Mouse (Mus musculus) kidney, postnatal 0 days (tissue): Measurements from ENCODE around the gene 4930432K21Rik. TPM values are rescaled to one million over a fixed set of nuclear protein-coding genes. Genes with fewer than 3 reads are reported as not detected.

Experiments
- ATAC-seq: fragments of 200-750 bp; cut with Nextera tagmentation; replicated peaks from 2 replicates; pipeline ENCODE4 v1.8.0; 2017; ENCODE audit warnings: low read depth, moderate number of reproducible peaks, moderate TSS enrichment, moderate library complexity; ENCODE audit not compliant: low FRiP score
- DNase-seq: peaks from one replicate; pipeline ENCODE4 v3.0.0-alpha.2; 2016; ENCODE audit warnings: low spot score
- H3K27ac ChIP-seq: fragments of 300-500 bp; sonication (generic); 2 replicates; pipeline ENCODE4 v1.5.1; 2014; ENCODE audit warnings: mild to moderate bottlenecking
- H3K27me3 ChIP-seq: fragments of 300-500 bp; sonication (generic); 2 replicates; pipeline ENCODE4 v1.6.1; 2014; ENCODE audit warnings: low read length, mixed read lengths; ENCODE audit not compliant: insufficient read depth
- H3K36me3 ChIP-seq: fragments of 300-500 bp; sonication (generic); 2 replicates; pipeline ENCODE4 v1.6.1; 2014; ENCODE audit warnings: low read length, mixed read lengths; ENCODE audit not compliant: insufficient read depth
- H3K4me1 ChIP-seq: fragments of 300-500 bp; sonication (generic); replicated peaks from 2 replicates; pipeline ENCODE4 v1.6.1; 2014; ENCODE audit warnings: antibody characterized with exemption, low read length, mixed read lengths; ENCODE audit not compliant: insufficient read depth
- H3K4me2 ChIP-seq: fragments of 300-500 bp; sonication (generic); 2 replicates; pipeline ENCODE4 v1.6.1; 2014; ENCODE audit warnings: mild to moderate bottlenecking, low read length, moderate library complexity, mixed read lengths
- H3K4me3 ChIP-seq: fragments of 300-500 bp; sonication (generic); replicated peaks from 2 replicates; pipeline ENCODE4 v1.5.1; 2014; ENCODE audit warnings: low read depth, low read length
- H3K9ac ChIP-seq: fragments of 300-500 bp; sonication (generic); 2 replicates; pipeline ENCODE4 v1.6.1; 2014; ENCODE audit warnings: low read depth, low read length
- H3K9me3 ChIP-seq: fragments of 300-500 bp; sonication (generic); replicated peaks from 2 replicates; pipeline ENCODE4 v1.6.1; 2016; ENCODE audit warnings: low read length, inconsistent platforms, mixed read lengths
- CTCF ChIP-seq: IDR thresholded peaks from 2 replicates; pipeline ENCODE4 v1.5.1; 2016; ENCODE audit warnings: antibody characterized with exemption, low read depth, mild to moderate bottlenecking, moderate library complexity
- WGBS: fragments of 180-500 bp; shearing (Covaris S2); extraction: QIAGEN DNeasy Blood & Tissue Kit; methylation state at CpG from one replicate; pipeline ENCODE4 v1.1.7; 2014; 5-methylcytosine and 5-hydroxymethylcytosine counted together
- polyA plus RNA-seq: library from polyadenylated mRNA; unstranded; fragments of >200 nt; fragmentation: Nextera tagmentation; extraction: Ambion mirVana; gene quantifications from 2 replicates; pipeline ENCODE4 v1.2.1, GENCODE M21; 2015

The 4930432K21Rik gene
- polyA plus RNA-seq, 1 experiment from 2014 or later: 1.3 TPM

- WGBS: 3% methylated on average over 16 of the region's 16 CpGs
- peak overlapping the region; percentile 53 for H3K9ac ChIP-seq
- DNase-seq: peak; percentile 74
Observed at GRCm38 (mm10) chr8:84180530-84181190, 32.8 kb downstream of the 4930432K21Rik start.

GRCm38 (mm10) chr8:84182833-84183232 is 35.0 kb downstream of the 4930432K21Rik start:
- H3K36me3 ChIP-seq: no peaks in the 10 kb centered on the region
- H3K27me3 ChIP-seq: no peaks in the 10 kb centered on the region
- H3K4me2 ChIP-seq: peak overlapping the region; percentile 90
- H3K9ac ChIP-seq: peak overlapping the region; percentile 96
- ATAC-seq (no peak), DNase-seq (no peak)
- peak overlapping the region; percentile 75 for H3K4me3 ChIP-seq
- peaks cover 34% of the 10 kb centered on the region for H3K4me1 ChIP-seq
- H3K9me3 ChIP-seq: no peaks in the 10 kb centered on the region
- peak overlapping the region; percentile 86; the same call in 1 of the 2 replicates for H3K27ac ChIP-seq
- TF ChIP-seq CTCF: no peak
- WGBS: 43% methylated on average over 4 of the region's 4 CpGs

More at GRCm38 (mm10) chr8:84180530-84181190, 32.8 kb downstream of the 4930432K21Rik start:
- Histone ChIP-seq H3K36me3 (no peaks in the 10 kb centered on the region), H3K4me3 (0 out of 2 replicates have a peak overlapping the region, but pooled peaks have one; percentile 12), H3K27me3 (no peaks in the 10 kb centered on the region), H3K27ac (peak overlapping the region; percentile 67; the same call in 1 of the 2 replicates), H3K4me2 (peak overlapping the region; percentile 51), H3K9me3 (no peaks in the 10 kb centered on the region), H3K4me1 (peaks cover 40% of the 10 kb centered on the region)
- peak; percentile 25; the same call in 1 of the 2 replicates for TF ChIP-seq CTCF
- peak; percentile 37; the same call in 1 of the 2 replicates for ATAC-seq

- DNase-seq: peak; percentile 44
- H3K9me3 ChIP-seq: no peaks in the 10 kb centered on the region
- WGBS: 1% methylated on average over 63 of the region's 87 CpGs
- no peaks in the 10 kb centered on the region for H3K27me3 ChIP-seq
- H3K36me3 ChIP-seq: no peaks in the 10 kb centered on the region
- H3K27ac ChIP-seq: peak overlapping the region; percentile 86
- peak overlapping the region; percentile 75 for H3K4me3 ChIP-seq
- peak; percentile 14; the same call in 1 of the 2 replicates for ATAC-seq
- H3K4me1 ChIP-seq: peaks cover 34% of the 10 kb centered on the region
- H3K9ac ChIP-seq: peak overlapping the region; percentile 96
- TF ChIP-seq CTCF: no peak
- H3K4me2 ChIP-seq: peak overlapping the region; percentile 90
Observed at GRCm38 (mm10) chr8:84183261-84184084, 35.6 kb downstream of the 4930432K21Rik start.

GRCm38 (mm10) chr8:84184085-84185043 is 36.5 kb downstream of the 4930432K21Rik start:
- Histone ChIP-seq H3K4me3 (peak overlapping the region; percentile 75), H3K4me2 (peak overlapping the region; percentile 90), H3K4me1 (peaks cover 31% of the 10 kb centered on the region), H3K9ac (peak overlapping the region; percentile 96), H3K27me3 (no peaks in the 10 kb centered on the region), H3K9me3 (no peaks in the 10 kb centered on the region), H3K36me3 (no peaks in the 10 kb centered on the region), H3K27ac (peak overlapping the region; percentile 86)
- DNase-seq: peak; percentile 24
- ATAC-seq: 0 out of 2 replicates have a peak, but pooled peaks have one; percentile 8
- WGBS: 17% methylated on average over 21 of the region's 21 CpGs
- TF ChIP-seq CTCF: no peak

- no peaks in the 10 kb centered on the region for H3K9me3 ChIP-seq
- peak within 1 kb of the TSS; percentile 90 for H3K4me2 ChIP-seq
- no peak within 1 kb of the TSS for H3K27ac ChIP-seq
- WGBS: 96% methylated on average over 7 of the region's 7 CpGs
- H3K9ac ChIP-seq: peak within 1 kb of the TSS; percentile 96
- DNase-seq: no peak
- H3K4me3 ChIP-seq: peak within 1 kb of the TSS; percentile 75
- H3K4me1 ChIP-seq: peaks cover 24% of the 10 kb centered on the region
- no peak for TF ChIP-seq CTCF
- ATAC-seq: no peak
- no peaks in the 10 kb centered on the region for H3K36me3 ChIP-seq
- H3K27me3 ChIP-seq: no peaks in the 10 kb centered on the region
Observed at GRCm38 (mm10) chr8:84185117-84185516, 37.3 kb downstream of the 4930432K21Rik start, which contains the start of gene Nanos3. TSS of gene Nanos3 (minus strand) at chr8:84185217.
